Comparison of ENCODE assay signal across 7 mouse cellular contexts in genomic region chr10:80270734-80271181, GRCm38 (mm10). TPM values are rescaled to one million over a fixed set of nuclear protein-coding genes. Genes with fewer than 3 reads are reported as not detected.
DNase-seq lines count a peak whose midpoint lies in the region; ATAC-seq and TF ChIP-seq lines count a peak whose summit lies in the region.

No protein-coding gene starts in this region.

- peak overlapping the region; percentile 51 for H3K27ac ChIP-seq in lung, postnatal 0 days (ENCODE audit: low read length)
- H3K27ac ChIP-seq in small intestine, adult 2 months (ENCODE audit: insufficient read depth, low read depth, low read length) = peak overlapping the region; percentile 88

- TF ChIP-seq POLR2A in lung, adult 2 months (IDR thresholded peaks at IDR 0.05; ENCODE audit: borderline replicate concordance, extremely low read depth, low read depth, low read length) = no peak
- no peak for TF ChIP-seq POLR2A in small intestine, adult 2 months (IDR thresholded peaks at IDR 0.05; ENCODE audit: low read depth, low read length)

- no peak for ATAC-seq in lung, postnatal 0 days
- peak; percentile 36 for ATAC-seq in erythroblast, adult 5-6 weeks (replicated peaks; ENCODE audit: low FRiP score, poor library complexity, severe bottlenecking)

- TF ChIP-seq CTCF in lung, postnatal 0 days (IDR thresholded peaks at IDR 0.05) = no peak
- no peak for TF ChIP-seq CTCF in lung, adult 2 months (IDR thresholded peaks at IDR 0.05; ENCODE audit: insufficient read depth, low read length)
- TF ChIP-seq CTCF in small intestine, adult 2 months (IDR thresholded peaks at IDR 0.05; ENCODE audit: extremely low read depth, insufficient read length, insufficient replicate concordance, low read depth, low read length) = no peak

- 0 out of 2 replicates have a peak, but pooled peaks cover 5% of the 10 kb centered on the region for H3K36me3 ChIP-seq in lung, postnatal 0 days (ENCODE audit: insufficient read depth, low read length)
- H3K36me3 ChIP-seq in small intestine, adult 2 months (ENCODE audit: control insufficient read depth, insufficient read depth, low read length) = peaks cover 20% of the 10 kb centered on the region

- H3K9ac ChIP-seq in lung, postnatal 0 days (replicated peaks; ENCODE audit: low read depth) = no peak overlapping the region

- H3K9me3 ChIP-seq in lung, postnatal 0 days (ENCODE audit: low read length) = no peaks in the 10 kb centered on the region

- no peak for TF ChIP-seq EP300 in lung, postnatal 0 days (IDR thresholded peaks at IDR 0.05)

- DNase-seq in lung, postnatal 0 days (ENCODE audit: low spot score) = no peak
- no peak for DNase-seq in lung, adult 2 months
- peak; percentile 79 to 85 for DNase-seq in kidney, postnatal 36 days
- no peak for DNase-seq in gastrocnemius, postnatal 4 days (ENCODE audit: low spot score in 2 of 2)
- DNase-seq in spleen, postnatal 14 days (ENCODE audit: low spot score in 2 of 2) = no peak

- no peak overlapping the region for H3K4me3 ChIP-seq in lung, postnatal 0 days (ENCODE audit: low read depth, low read length)
- H3K4me3 ChIP-seq in lung, adult 2 months (replicated peaks; ENCODE audit: extremely low read depth, low read depth, low read length) = no peak overlapping the region
- H3K4me3 ChIP-seq in small intestine, adult 2 months (ENCODE audit: low read depth, low read length) = no peak overlapping the region

- peaks cover 19% of the 10 kb centered on the region; the same call in 1 of the 2 replicates for H3K4me1 ChIP-seq in lung, postnatal 0 days (ENCODE audit: insufficient read depth, low read depth, low read length)
- peaks cover 19% of the 10 kb centered on the region for H3K4me1 ChIP-seq in lung, adult 2 months (ENCODE audit: control insufficient read depth, insufficient read depth, low read length)
- peaks cover 45% of the 10 kb centered on the region for H3K4me1 ChIP-seq in small intestine, adult 2 months (ENCODE audit: control insufficient read depth, insufficient read depth, insufficient read length, low read length)

- no peaks in the 10 kb centered on the region for H3K27me3 ChIP-seq in lung, postnatal 0 days (replicated peaks; ENCODE audit: insufficient read depth, low read length)
- H3K27me3 ChIP-seq in small intestine, adult 2 months (ENCODE audit: control insufficient read depth, insufficient read depth, low read length) = no peaks in the 10 kb centered on the region

- WGBS in lung, postnatal 0 days = 47% methylated on average over 6 of the region's 6 CpGs
- 49% methylated on average over 6 of the region's 6 CpGs for WGBS in lung, adult 2 months
- 12% methylated on average over 6 of the region's 6 CpGs for WGBS in small intestine, adult 2 months

- no peak overlapping the region for H3K4me2 ChIP-seq in lung, postnatal 0 days (replicated peaks; ENCODE audit: low read depth, low read length)

RNA-seq across cellular contexts. Expression of gene Dazap1, which starts 9.5 kb away (rescaled TPM):
- polyA plus RNA-seq in lung, postnatal 0 days (2015; fragmentation: Nextera tagmentation; extraction: Ambion mirVana) = 37.8 and 38.1 TPM in 2 replicates
- 65.9 and 68.5 TPM in 2 replicates for polyA plus RNA-seq in lung, adult 2 months (2012; rRNA removed)
- total RNA-seq in erythroblast, adult 5-6 weeks (2015; ENCODE audit: low replicate concordance) = 13.8 and 17.1 TPM in 2 replicates
- 29.8 and 35.3 TPM in 2 replicates for total RNA-seq in erythroblast, adult 5-6 weeks (2017; ENCODE audit: low replicate concordance)
- 46.6 and 89.3 TPM in 2 replicates for polyA plus RNA-seq in small intestine, adult 2 months (2012; rRNA removed)
- 100 to 1,000 TPM in 1 of 2 experiments, 10 to 100 TPM in 1; 98.9 to 112 TPM for total RNA-seq in gastrocnemius, postnatal 4 days (2021)

RNA-seq across cellular contexts. Expression of gene Gamt, which starts 9.9 kb away (rescaled TPM):
- polyA plus RNA-seq in lung, postnatal 0 days (2015; fragmentation: Nextera tagmentation; extraction: Ambion mirVana) = 23.5 and 25.4 TPM in 2 replicates
- polyA plus RNA-seq in lung, adult 2 months (2012; rRNA removed) = 26.4 and 29.7 TPM in 2 replicates
- not detected in 2 replicates for total RNA-seq in erythroblast, adult 5-6 weeks (2015; ENCODE audit: low replicate concordance)
- 0.77 TPM in 1 of 2 replicates, not detected in the other for total RNA-seq in erythroblast, adult 5-6 weeks (2017; ENCODE audit: low replicate concordance)
- 13.1 and 55.2 TPM in 2 replicates for polyA plus RNA-seq in small intestine, adult 2 months (2012; rRNA removed)
- total RNA-seq in gastrocnemius, postnatal 4 days (2021) = 100 to 1,000 TPM; 446 to 545 TPM

RNA-seq across cellular contexts. Expression of gene Rps15, which starts 21.5 kb away (rescaled TPM):
- polyA plus RNA-seq in lung, postnatal 0 days (2015; fragmentation: Nextera tagmentation; extraction: Ambion mirVana) = 651 and 741 TPM in 2 replicates
- 1,318 and 1,397 TPM in 2 replicates for polyA plus RNA-seq in lung, adult 2 months (2012; rRNA removed)
- 509 and 541 TPM in 2 replicates for total RNA-seq in erythroblast, adult 5-6 weeks (2015; ENCODE audit: low replicate concordance)
- total RNA-seq in erythroblast, adult 5-6 weeks (2017; ENCODE audit: low replicate concordance) = 422 and 457 TPM in 2 replicates
- 741 and 887 TPM in 2 replicates for polyA plus RNA-seq in small intestine, adult 2 months (2012; rRNA removed)
- 1,000 to 10,000 TPM; 1,165 to 1,300 TPM for total RNA-seq in gastrocnemius, postnatal 4 days (2021)

RNA-seq across cellular contexts. Expression of gene Ndufs7, which starts 21.8 kb away (rescaled TPM):
- 295 and 327 TPM in 2 replicates for polyA plus RNA-seq in lung, postnatal 0 days (2015; fragmentation: Nextera tagmentation; extraction: Ambion mirVana)
- 421 and 497 TPM in 2 replicates for polyA plus RNA-seq in lung, adult 2 months (2012; rRNA removed)
- 25.7 and 25.9 TPM in 2 replicates for total RNA-seq in erythroblast, adult 5-6 weeks (2015; ENCODE audit: low replicate concordance)
- total RNA-seq in erythroblast, adult 5-6 weeks (2017; ENCODE audit: low replicate concordance) = 13.0 and 14.2 TPM in 2 replicates
- polyA plus RNA-seq in small intestine, adult 2 months (2012; rRNA removed) = 800 and 1,176 TPM in 2 replicates
- 100 to 1,000 TPM; 327 to 331 TPM for total RNA-seq in gastrocnemius, postnatal 4 days (2021)

RNA-seq across cellular contexts. Expression of gene Apc2, which starts 25.0 kb away (rescaled TPM):
- 0.57 and 0.85 TPM in 2 replicates for polyA plus RNA-seq in lung, postnatal 0 days (2015; fragmentation: Nextera tagmentation; extraction: Ambion mirVana)
- 3.8 and 4.1 TPM in 2 replicates for polyA plus RNA-seq in lung, adult 2 months (2012; rRNA removed)
- total RNA-seq in erythroblast, adult 5-6 weeks (2015; ENCODE audit: low replicate concordance) = not detected in 2 replicates
- total RNA-seq in erythroblast, adult 5-6 weeks (2017; ENCODE audit: low replicate concordance) = 0.09 and 0.14 TPM in 2 replicates
- polyA plus RNA-seq in small intestine, adult 2 months (2012; rRNA removed) = 0.65 and 0.96 TPM in 2 replicates
- 1 to 10 TPM in 1 of 2 experiments, under 1 TPM in 1; 0.73 to 2.1 TPM for total RNA-seq in gastrocnemius, postnatal 4 days (2021)

Comparison
In these comparisons a context has a peak if more than half of its experiments do, and no peak if none do; other contexts are left out.
1. DNase-seq: peak in kidney, postnatal 36 days (2 of 2); none in lung, postnatal 0 days (single experiment), lung, adult 2 months (single experiment), gastrocnemius, postnatal 4 days (0 of 2) and spleen, postnatal 14 days (0 of 2).